Mouse (Mus musculus): Measurements from ENCODE around the gene Adra2c.

DNA sequence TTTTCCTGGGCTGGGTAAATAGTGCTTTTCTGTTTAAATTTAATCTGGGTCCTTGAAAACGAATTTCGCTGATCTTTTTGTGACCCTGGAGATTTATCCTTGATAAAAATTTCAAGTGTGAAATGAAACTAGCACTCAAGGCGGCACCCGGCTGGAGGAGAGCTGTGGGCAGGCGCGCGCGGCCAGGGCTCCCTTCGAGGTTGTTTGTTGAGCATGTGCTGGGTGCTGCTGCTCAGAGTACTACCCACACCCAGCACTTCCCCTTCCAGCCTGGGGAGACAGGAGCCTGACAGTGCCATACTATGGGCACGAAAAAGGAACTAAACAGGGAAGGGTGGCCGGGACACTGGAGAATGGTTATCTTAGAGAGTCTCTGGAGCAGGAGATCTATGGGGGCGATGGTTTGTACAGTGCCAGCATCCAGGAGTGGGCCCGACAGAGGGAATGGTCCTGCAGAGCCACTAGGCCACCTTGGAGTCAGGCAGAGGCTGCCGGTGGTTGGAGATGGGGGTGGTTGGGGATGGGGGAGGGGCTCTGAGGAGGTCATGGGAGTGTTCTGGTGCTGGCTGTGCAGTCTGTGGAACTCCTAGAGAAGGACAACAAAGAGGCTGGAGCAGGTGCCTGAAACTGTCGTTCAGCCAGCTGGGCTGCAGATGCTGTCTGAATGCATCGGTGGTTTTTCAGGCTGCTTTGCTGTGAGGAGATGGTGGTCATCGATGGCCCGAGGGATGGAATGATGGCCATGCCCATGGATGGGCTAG is 35.9 kb downstream of the Adra2c start:
- no peak for TF ChIP-seq EP300 (IDR thresholded peaks at IDR 0.05)
- TF ChIP-seq CTCF (IDR thresholded peaks at IDR 0.05), result no peak
